Mouse (Mus musculus) lung, postnatal 0 days (tissue): Measurements from ENCODE around the gene Homer1.

Experiments
- CTCF ChIP-seq: IDR thresholded peaks from 2 replicates; pipeline ENCODE4 v1.5.1; 2016; ENCODE audit warnings: antibody characterized with exemption, mild to moderate bottlenecking
- EP300 ChIP-seq: IDR thresholded peaks from 2 replicates; pipeline ENCODE4 v1.6.1; 2016; ENCODE audit warnings: antibody characterized with exemption, mild to moderate bottlenecking, control low read depth

- TF ChIP-seq CTCF (no peak), EP300 (no peak)
Measured at GRCm38 (mm10) chr13:93251732-93252131, 47.7 kb upstream of the Homer1 start.
